Mouse (Mus musculus) limb, embryonic 15.5 days (tissue): Measurements from ENCODE around the gene Prkaca. TPM values are rescaled to one million over a fixed set of nuclear protein-coding genes. Genes with fewer than 3 reads are reported as not detected.
A peak's percentile ranks its signal among the peaks of the same experiment; 100 is the strongest.
"Not testable (repeated sequence)": the region's sequence is repeated elsewhere in the genome, so short reads cannot be mapped to it uniquely, and the experiment has no call there.

Source experiments
- ATAC-seq: fragments of 200-750 bp; cut with Nextera tagmentation; 2 replicates; pipeline ENCODE4 v1.8.0; 2017; ENCODE audit warnings: low read depth, moderate TSS enrichment; ENCODE audit not compliant: insufficient number of reproducible peaks, low FRiP score, low TSS enrichment
- H3K27ac ChIP-seq: fragments of 300-500 bp; sonication (generic); 2 replicates; pipeline ENCODE4 v1.5.1; 2015; ENCODE audit warnings: moderate library complexity, mild to moderate bottlenecking, inconsistent platforms
- H3K27me3 ChIP-seq: fragments of 300-500 bp; sonication (generic); 2 replicates; pipeline ENCODE4 v1.6.1; 2015; ENCODE audit warnings: inconsistent platforms
- H3K36me3 ChIP-seq: fragments of 300-500 bp; sonication (generic); 2 replicates; pipeline ENCODE4 v1.6.1; 2015; ENCODE audit warnings: inconsistent platforms
- H3K4me1 ChIP-seq: fragments of 300-500 bp; sonication (generic); 2 replicates; pipeline ENCODE4 v1.6.1; 2015; ENCODE audit warnings: inconsistent platforms
- H3K4me2 ChIP-seq: fragments of 300-500 bp; sonication (generic); 2 replicates; pipeline ENCODE4 v1.6.1; 2015; ENCODE audit warnings: mild to moderate bottlenecking, inconsistent platforms
- H3K4me3 ChIP-seq: fragments of 300-500 bp; sonication (generic); 2 replicates; pipeline ENCODE4 v1.5.1; 2015; ENCODE audit warnings: mild to moderate bottlenecking, inconsistent platforms
- H3K9ac ChIP-seq: fragments of 300-500 bp; sonication (generic); 2 replicates; pipeline ENCODE4 v1.6.1; 2015; ENCODE audit warnings: inconsistent platforms
- H3K9me3 ChIP-seq: fragments of 300-500 bp; sonication (generic); 2 replicates; pipeline ENCODE4 v1.6.1; 2016; ENCODE audit warnings: inconsistent platforms
- WGBS: fragments of 180-500 bp; shearing (Covaris S2); methylation state at CpG from one replicate; pipeline ENCODE4 v1.1.7; 2015; 5-methylcytosine and 5-hydroxymethylcytosine counted together
- polyA plus RNA-seq: library from polyadenylated mRNA; unstranded; fragments of >200 nt; fragmentation: Nextera tagmentation; extraction: Ambion mirVana; gene quantifications from 2 replicates; pipeline ENCODE4 v1.2.1, GENCODE M21; 2015

Prkaca gene
- polyA plus RNA-seq, 1 experiment from 2014 or later, result 171 TPM

GRCm38 (mm10) chr8:83977646-83978045 lies 4.9 kb downstream of the Prkaca start:
- Histone ChIP-seq H3K36me3 (peaks cover 25% of the 10 kb centered on the region), H3K9ac (no peak overlapping the region), H3K4me3 (no peak overlapping the region), H3K9me3 (no peaks in the 10 kb centered on the region), H3K27me3 (no peaks in the 10 kb centered on the region), H3K4me2 (0 out of 2 replicates have a peak overlapping the region, but pooled peaks have one; percentile 0), H3K4me1 (peaks cover 35% of the 10 kb centered on the region), H3K27ac (no peak overlapping the region; the same call in 1 of the 2 replicates)
- ATAC-seq, result no peak
- 42% methylated on average over 6 of the region's 6 CpGs for WGBS

DNA sequence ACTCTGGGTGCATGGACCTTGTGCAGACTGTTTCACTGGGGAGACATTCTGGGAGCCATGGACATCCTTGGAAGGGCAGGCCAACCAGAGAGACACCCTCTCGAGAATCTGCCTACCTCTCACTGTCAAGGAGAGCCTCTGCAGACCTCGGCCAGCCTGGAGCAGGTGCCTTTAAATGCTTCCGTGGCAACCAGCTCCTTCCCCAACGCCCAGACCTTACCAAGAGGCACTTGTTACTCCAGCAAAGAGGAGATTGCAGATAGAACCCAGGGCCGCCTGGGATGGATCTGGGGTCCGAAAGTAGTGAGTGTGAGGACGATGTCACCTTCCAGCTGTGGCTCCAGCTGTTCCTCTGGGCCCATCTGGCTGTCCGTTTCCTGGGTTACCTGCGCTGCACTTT lies 5.4 kb downstream of the Prkaca start:
- no peak overlapping the region for H3K4me2 ChIP-seq
- H3K4me3 ChIP-seq, result no peak overlapping the region
- no peaks in the 10 kb centered on the region for H3K27me3 ChIP-seq
- H3K9me3 ChIP-seq, result no peaks in the 10 kb centered on the region
- peaks cover 35% of the 10 kb centered on the region for H3K4me1 ChIP-seq
- WGBS, result 71% methylated on average over 9 of the region's 9 CpGs
- no peak for ATAC-seq
- no peak overlapping the region for H3K9ac ChIP-seq
- peaks cover 31% of the 10 kb centered on the region for H3K36me3 ChIP-seq
- no peak overlapping the region for H3K27ac ChIP-seq

GRCm38 (mm10) chr8:83980250-83980649 lies 7.5 kb downstream of the Prkaca start:
- no peaks in the 10 kb centered on the region for H3K9me3 ChIP-seq
- no peak overlapping the region for H3K4me3 ChIP-seq
- peaks cover 48% of the 10 kb centered on the region for H3K36me3 ChIP-seq
- 100% methylated on average over 1 of the region's 1 CpGs for WGBS
- 0 out of 2 replicates have a peak, but pooled peaks have one; percentile 36 for ATAC-seq
- no peak overlapping the region for H3K27ac ChIP-seq
- H3K9ac ChIP-seq, result no peak overlapping the region
- no peak overlapping the region for H3K4me2 ChIP-seq
- H3K4me1 ChIP-seq, result peaks cover 18% of the 10 kb centered on the region
- H3K27me3 ChIP-seq, result no peaks in the 10 kb centered on the region

DNA sequence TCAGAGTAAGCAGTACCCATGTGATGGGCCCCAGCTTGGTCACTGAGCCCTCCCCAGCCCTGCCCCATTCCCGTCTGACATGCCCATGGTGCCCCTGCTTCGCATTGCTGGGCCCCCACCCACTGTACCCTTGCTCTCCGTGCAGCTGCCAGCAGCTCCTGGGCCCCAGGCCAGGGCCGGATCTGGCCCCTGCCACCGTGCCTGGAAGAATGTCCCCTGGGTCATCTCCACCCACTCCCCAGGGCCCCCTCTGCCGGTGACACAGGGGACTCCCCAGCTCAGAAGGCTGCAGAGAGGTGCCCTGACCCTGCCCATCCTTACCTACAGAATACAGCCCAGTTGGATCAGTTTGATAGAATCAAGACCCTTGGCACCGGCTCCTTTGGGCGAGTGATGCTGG lies 8.1 kb downstream of the Prkaca start:
- peaks cover 18% of the 10 kb centered on the region for H3K4me1 ChIP-seq
- H3K4me3 ChIP-seq, result no peak overlapping the region
- no peaks in the 10 kb centered on the region for H3K9me3 ChIP-seq
- H3K4me2 ChIP-seq, result no peak overlapping the region
- H3K9ac ChIP-seq, result no peak overlapping the region
- ATAC-seq, result no peak
- no peak overlapping the region for H3K27ac ChIP-seq
- H3K36me3 ChIP-seq, result peaks cover 52% of the 10 kb centered on the region
- no peaks in the 10 kb centered on the region for H3K27me3 ChIP-seq
- 75% methylated on average over 8 of the region's 8 CpGs for WGBS

- Histone ChIP-seq H3K4me1 (peaks cover 18% of the 10 kb centered on the region), H3K27me3 (no peaks in the 10 kb centered on the region), H3K9ac (no peak overlapping the region), H3K36me3 (peaks cover 59% of the 10 kb centered on the region), H3K27ac (no peak overlapping the region), H3K4me3 (no peak overlapping the region), H3K4me2 (no peak overlapping the region), H3K9me3 (no peaks in the 10 kb centered on the region)
- ATAC-seq, result no peak
- 95% methylated on average over 7 of the region's 7 CpGs for WGBS
These were observed 8.7 kb downstream of the Prkaca start for GRCm38 (mm10) chr8:83981533-83981932.

DNA sequence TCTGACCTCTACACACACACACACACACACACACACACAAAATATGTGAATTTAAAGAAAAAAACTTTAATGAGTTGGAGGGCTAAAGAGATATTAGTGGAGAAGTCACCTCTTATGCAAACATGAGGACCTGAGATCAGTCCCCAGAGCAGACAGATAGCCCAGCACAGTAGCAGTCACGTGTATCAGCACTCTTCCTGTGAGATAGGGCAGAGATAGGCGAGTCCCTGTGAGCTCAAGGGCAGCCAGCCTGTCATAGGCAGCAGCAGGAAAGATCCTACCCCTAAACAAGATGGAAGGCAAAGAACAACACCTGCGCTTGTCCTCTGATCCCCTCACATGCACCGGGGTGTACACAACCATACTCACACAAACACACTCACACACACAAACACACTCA lies 9.7 kb downstream of the Prkaca start:
- Histone ChIP-seq H3K4me2 (no peak overlapping the region), H3K36me3 (peaks cover 68% of the 10 kb centered on the region), H3K4me1 (peaks cover 10% of the 10 kb centered on the region), H3K27me3 (no peaks in the 10 kb centered on the region), H3K9me3 (no peaks in the 10 kb centered on the region), H3K9ac (no peak overlapping the region), H3K27ac (no peak overlapping the region), H3K4me3 (no peak overlapping the region)
- 88% methylated on average over 4 of the region's 4 CpGs for WGBS
- ATAC-seq, result no peak

GRCm38 (mm10) chr8:83983222-83983621 lies 10.4 kb downstream of the Prkaca start:
- 93% methylated on average over 2 of the region's 2 CpGs for WGBS
- not testable (repeated sequence) for H3K27ac ChIP-seq, H3K27me3 ChIP-seq, H3K4me2 ChIP-seq, ATAC-seq, H3K4me1 ChIP-seq, H3K9me3 ChIP-seq, H3K4me3 ChIP-seq, H3K9ac ChIP-seq
- H3K36me3 ChIP-seq, result peaks cover 76% of the 10 kb centered on the region

DNA sequence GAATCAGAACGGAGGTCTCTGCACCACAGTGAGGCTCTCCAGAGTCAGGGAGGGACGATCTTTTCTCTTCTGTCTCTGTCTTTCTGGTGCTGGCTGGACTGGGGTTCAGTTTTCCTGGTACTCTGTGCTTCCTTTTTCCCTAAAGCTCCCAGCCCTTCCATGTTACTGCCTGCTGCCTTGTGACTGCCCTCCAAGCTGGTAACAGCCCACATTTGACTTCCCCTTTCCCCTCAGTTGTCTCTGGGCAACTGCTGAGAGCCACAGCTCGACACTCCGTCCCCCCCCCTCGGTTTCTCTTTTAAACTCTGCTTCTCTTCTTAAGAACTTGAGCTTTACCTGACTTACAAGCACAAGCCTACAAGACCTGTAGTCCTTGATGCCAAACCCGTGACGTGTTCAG lies 16.4 kb downstream of the Prkaca start:
- H3K9ac ChIP-seq, result no peak overlapping the region
- H3K4me1 ChIP-seq, result no peaks in the 10 kb centered on the region
- H3K36me3 ChIP-seq, result peaks cover 80% of the 10 kb centered on the region
- ATAC-seq, result no peak
- 85% methylated on average over 7 of the region's 7 CpGs for WGBS
- no peaks in the 10 kb centered on the region for H3K27me3 ChIP-seq
- H3K4me2 ChIP-seq, result no peak overlapping the region
- H3K27ac ChIP-seq, result no peak overlapping the region
- H3K4me3 ChIP-seq, result no peak overlapping the region
- no peaks in the 10 kb centered on the region for H3K9me3 ChIP-seq

GRCm38 (mm10) chr8:83990170-83990569 lies 17.4 kb downstream of the Prkaca start:
- WGBS, result 94% methylated on average over 14 of the region's 14 CpGs
- no peak overlapping the region for H3K27ac ChIP-seq
- no peak overlapping the region for H3K9ac ChIP-seq
- H3K9me3 ChIP-seq, result no peaks in the 10 kb centered on the region
- H3K27me3 ChIP-seq, result no peaks in the 10 kb centered on the region
- no peak for ATAC-seq
- peaks cover 80% of the 10 kb centered on the region for H3K36me3 ChIP-seq
- H3K4me2 ChIP-seq, result no peak overlapping the region
- H3K4me1 ChIP-seq, result no peaks in the 10 kb centered on the region
- H3K4me3 ChIP-seq, result no peak overlapping the region

GRCm38 (mm10) chr8:83992488-83992887 lies 19.7 kb downstream of the Prkaca start:
- no peak overlapping the region for H3K9ac ChIP-seq
- no peaks in the 10 kb centered on the region for H3K9me3 ChIP-seq
- H3K4me1 ChIP-seq, result peaks cover 13% of the 10 kb centered on the region
- 89% methylated on average over 2 of the region's 2 CpGs for WGBS
- ATAC-seq, result no peak
- no peak overlapping the region for H3K27ac ChIP-seq
- H3K36me3 ChIP-seq, result peaks cover 59% of the 10 kb centered on the region
- H3K27me3 ChIP-seq, result no peaks in the 10 kb centered on the region
- H3K4me2 ChIP-seq, result no peak overlapping the region
- H3K4me3 ChIP-seq, result no peak overlapping the region

DNA sequence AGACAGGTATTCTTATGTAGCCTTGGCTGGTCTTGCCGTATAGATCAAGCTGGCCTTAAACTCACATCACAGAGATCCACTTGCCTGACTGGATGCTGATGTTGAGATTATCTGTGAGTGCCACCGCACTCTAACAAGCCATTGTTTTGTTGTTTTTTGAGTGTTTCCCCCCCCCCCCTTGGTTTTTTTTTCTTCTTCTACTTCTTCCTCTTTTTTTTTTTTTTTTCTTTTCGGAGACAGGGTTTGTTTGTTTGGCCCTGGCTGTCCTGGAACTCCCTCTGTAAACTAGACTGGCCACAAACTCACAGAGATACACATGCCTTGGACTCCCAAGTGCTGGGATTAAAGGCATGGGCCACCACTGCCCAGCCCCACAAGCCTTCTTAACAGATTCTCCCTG lies 21.2 kb downstream of the Prkaca start:
- Histone ChIP-seq H3K27me3 (no peaks in the 10 kb centered on the region), H3K36me3 (peaks cover 44% of the 10 kb centered on the region), H3K4me3 (no peak overlapping the region), H3K27ac (no peak overlapping the region), H3K4me1 (peaks cover 17% of the 10 kb centered on the region), H3K4me2 (no peak overlapping the region), H3K9me3 (no peaks in the 10 kb centered on the region), H3K9ac (no peak overlapping the region)
- WGBS, result 77% methylated on average over 3 of the region's 3 CpGs
- no peak for ATAC-seq

DNA sequence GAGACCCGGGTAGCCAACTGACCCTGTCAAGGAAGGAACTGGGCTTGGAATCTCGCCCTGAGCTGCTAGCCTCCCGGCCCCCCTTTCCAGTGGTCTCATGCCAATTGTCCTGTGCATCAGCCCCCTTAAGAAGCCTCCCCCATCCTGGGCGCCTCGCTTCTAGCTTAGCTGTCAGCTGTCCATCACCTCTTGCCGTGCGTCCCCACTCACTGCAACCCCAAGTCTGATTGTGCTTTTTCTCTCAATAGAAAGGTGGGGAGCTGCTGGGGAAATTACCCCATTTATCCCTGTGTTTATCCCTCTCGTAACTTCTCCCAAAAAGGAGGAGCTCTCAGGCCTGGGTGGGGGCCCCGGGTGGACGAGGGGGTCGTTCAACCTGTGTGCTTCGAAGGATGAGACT lies 23.2 kb downstream of the Prkaca start:
- Histone ChIP-seq H3K36me3 (peaks cover 46% of the 10 kb centered on the region), H3K4me3 (peak overlapping the region; percentile 80), H3K9me3 (no peaks in the 10 kb centered on the region), H3K27ac (peak overlapping the region; percentile 97), H3K4me2 (peak overlapping the region; percentile 86), H3K27me3 (no peaks in the 10 kb centered on the region), H3K9ac (no peak overlapping the region), H3K4me1 (peaks cover 26% of the 10 kb centered on the region)
- ATAC-seq, result no peak
- 17% methylated on average over 12 of the region's 12 CpGs for WGBS
